Mouse (Mus musculus) megakaryocyte-erythroid progenitor cell, adult 5-6 weeks (primary cell): ENCODE data around the gene Kin. TPM values are rescaled to one million over a fixed set of nuclear protein-coding genes. Genes with fewer than 3 reads are reported as not detected.

Source experiments
- ATAC-seq: replicated peaks from 2 replicates; pipeline ENCODE4 v1.8.0; 2016; ENCODE audit warnings: mild to moderate bottlenecking, inconsistent platforms; ENCODE audit not compliant: severe bottlenecking, poor library complexity, low FRiP score, low TSS enrichment
- total RNA-seq, 2 experiments: library from RNA; stranded (forward) in 1 of 2; stranded (reverse) in 1 of 2; fragments of 200-1000, 215-1000 nt in 1 of 2; fragments of >200 nt in 1 of 2; fragmentation: Nextera tagmentation in 1 of 2; gene quantifications; 2 replicates each; pipeline ENCODE4 v1.2.3; 2014 to 2017

The Kin gene
- total RNA-seq (2014; fragmentation: Nextera tagmentation) (34.0 and 41.8 TPM in 2 replicates), total RNA-seq (2017) (22.2 and 41.9 TPM in 2 replicates)

DNA sequence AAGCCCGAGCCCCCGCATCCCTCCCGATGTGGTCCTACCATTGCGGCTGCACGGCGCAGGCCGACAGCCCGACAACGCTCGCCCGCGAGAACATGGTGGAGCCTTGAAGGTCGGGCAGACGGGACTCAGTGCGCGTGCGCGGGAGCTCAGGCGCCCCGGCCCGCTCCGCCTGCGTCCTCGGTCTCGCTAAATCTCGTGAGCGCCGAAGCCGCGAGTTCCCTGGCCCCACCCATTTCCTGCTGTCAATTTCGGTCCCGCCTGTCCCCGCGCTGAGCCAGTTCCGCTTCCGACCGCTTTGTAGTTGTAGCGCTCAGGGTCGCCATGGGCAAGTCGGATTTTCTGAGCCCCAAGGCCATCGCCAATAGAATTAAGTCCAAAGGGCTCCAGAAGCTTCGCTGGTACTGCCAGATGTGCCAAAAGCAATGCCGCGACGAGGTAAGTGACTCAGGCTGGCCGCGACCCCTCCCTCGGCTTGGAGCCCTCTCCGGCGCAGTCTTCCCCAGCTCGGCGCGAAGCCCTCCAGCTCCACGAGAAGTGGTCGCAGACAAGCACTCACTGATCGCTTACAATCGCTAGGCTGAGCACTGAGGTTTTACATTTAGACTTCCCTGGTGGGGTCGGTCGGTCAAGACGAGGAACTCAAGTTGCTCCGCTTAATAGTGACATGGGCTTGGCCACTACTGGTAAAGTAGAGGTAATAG, at the start of gene Kin, which contains the start of gene Atp5c1:
Gene Kin, plus strand, starts transcription at position 284 of the 701 bp plus-strand sequence.
Gene Atp5c1, minus strand, starts transcription at position 201 of the 701 bp plus-strand sequence.
- peak; percentile 93 for ATAC-seq

DNA sequence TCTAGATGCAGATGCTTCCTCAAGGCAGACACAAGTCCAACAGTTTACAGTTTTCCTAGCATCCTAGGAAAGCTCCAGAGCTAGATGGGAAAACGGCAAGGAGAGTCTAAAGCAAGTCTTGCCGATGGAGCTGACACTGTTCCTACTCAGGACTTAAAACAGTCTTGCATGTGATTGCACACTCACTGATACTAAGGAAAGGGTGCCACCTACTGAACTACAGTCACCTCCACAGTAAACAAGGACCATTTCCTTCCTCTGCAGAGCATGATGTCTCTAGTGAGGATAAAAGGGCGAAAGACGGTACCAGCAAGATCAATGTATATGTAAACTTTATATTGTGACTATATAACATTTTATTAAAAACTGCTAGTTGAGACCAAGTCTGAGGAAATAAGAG, 46.7 kb upstream of the Kin start:
- ATAC-seq = 0 out of 2 replicates have a peak, but pooled peaks have one; percentile 63

DNA sequence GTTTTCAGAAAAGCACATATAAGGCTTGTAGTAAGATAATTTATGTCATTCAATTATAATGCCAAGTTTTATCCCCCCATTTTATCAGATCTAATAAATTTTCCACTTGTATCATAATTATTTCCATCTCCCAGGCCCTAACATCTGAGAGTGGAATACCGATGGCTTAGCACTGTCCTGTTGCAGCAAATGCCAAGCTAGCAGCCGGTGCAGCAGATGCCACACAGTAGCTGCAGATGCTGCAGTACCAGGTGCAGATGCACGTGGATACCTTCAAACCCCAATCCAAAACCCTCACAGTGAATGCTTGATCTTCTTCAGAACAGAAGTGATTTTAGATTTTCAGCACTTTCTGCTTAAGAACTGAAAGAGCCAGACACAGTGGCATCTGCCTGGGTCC, 45.4 kb upstream of the Kin start:
- no peak for ATAC-seq

DNA sequence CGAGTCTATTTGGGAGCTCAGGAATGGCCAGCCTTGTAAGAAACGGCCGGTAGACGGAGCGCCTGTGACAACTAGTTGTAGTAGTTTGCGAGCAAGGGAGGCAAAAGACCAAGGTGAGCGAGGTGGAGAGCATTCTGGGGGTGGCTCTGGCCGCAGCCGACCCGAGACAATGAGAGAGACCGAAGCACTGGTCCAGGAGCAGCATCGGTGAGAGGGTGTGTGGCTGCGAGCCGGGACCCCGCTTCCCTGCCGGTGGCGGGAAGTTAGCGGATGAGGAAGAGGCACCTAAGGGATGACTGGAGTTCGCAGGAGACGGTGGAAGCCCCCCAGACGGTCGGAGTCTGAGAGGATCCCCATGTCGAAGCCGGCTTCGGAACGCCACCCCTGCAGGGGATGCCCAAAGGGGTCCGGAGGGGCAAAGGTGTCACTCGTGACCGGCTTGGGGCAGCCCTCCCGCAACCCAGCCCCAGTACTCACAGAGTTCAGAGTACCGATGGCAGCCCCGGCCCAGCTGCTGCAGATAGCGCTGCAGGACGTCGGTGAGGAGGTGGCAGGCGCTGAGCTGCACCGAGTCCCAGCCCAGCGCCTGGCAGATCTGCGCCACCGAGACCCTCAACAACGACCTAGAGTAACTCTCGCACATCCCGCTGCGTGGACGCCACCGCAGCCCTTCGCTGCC, 32.5 kb upstream of the Kin start:
- ATAC-seq = peak; percentile 55

DNA sequence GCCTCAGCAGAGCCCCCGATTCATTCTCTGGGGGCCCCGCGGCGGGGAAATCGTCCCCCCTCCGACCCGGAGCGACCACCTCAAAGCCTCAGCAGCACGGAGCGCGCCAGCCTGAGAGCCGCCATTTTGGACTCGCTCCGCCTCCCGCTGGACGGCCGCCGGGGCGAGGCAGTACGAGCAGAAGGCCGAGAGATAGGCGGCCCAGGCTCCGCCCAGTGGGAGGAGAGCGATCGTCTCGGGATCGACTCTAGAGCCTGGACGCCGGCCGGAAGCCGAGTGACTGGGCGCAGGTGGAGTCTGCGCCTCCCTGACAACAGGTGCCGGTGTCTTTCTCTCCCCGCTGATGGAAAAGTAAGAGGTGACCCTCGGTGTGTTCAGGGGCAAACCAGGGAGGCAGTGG, 31.9 kb upstream of the Kin start, which contains the start of gene Taf3:
Gene Taf3, minus strand, starts transcription at position 136 of the 400 bp plus-strand sequence.
- ATAC-seq = peak; percentile 86

DNA sequence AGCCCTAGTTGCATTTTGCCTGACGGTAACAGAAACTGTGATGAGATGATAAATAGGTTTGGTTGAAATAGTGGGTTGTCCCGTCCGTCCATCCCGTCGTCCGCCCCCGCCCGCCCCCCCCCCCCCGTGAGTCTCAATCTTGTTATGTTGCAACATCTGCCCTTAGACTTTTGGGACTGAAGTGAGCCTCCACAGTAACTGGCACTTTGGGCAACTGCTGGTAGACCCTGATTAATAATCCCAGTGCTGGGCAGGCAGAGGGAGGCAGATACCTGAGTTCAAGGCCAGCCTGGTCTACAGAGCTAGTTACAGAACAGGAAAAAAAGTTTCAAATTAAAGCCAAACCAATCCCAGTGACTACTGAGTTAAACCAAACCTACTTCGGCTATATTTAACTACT, 30.9 kb upstream of the Kin start:
- ATAC-seq = peak; percentile 25; the same call in 1 of the 2 replicates

DNA sequence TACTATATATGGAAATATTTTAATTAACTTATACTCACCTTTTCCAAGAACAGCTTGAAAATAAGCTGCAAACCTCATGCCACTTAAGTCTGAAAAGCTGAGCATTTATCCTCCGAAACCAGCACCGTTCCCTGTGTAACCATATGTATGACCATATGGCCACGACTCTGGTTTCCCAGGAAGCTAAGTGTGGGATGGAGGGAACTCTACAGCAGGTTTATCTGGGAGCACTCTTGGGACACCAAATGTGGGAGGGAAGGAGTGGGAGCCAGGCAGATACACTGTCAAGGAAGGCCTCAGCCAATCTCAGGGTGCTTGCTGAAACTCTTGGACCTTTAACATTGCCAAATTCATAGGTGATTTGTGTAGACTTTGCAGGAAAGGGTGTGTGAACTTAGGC, 29.5 kb upstream of the Kin start:
- ATAC-seq = no peak

DNA sequence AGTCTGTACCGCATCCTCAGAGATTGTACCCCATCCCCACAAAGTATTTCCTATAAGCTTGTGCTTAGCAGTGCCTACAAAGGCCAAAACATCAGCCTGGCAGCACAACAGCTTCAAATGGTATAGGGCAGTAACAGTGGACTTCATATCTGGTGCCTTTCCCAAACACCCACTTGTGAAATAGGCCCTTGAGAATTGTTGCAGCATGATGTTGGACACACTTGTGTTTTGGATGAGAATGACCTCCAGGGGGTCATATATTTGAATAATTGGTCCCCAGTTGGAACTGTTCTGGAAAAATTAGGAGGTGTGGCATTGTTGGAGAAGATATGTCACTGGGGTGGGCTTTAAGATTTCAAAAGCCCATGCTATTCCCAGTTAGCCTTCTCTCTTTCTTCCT, 28.4 kb upstream of the Kin start:
- no peak for ATAC-seq

DNA sequence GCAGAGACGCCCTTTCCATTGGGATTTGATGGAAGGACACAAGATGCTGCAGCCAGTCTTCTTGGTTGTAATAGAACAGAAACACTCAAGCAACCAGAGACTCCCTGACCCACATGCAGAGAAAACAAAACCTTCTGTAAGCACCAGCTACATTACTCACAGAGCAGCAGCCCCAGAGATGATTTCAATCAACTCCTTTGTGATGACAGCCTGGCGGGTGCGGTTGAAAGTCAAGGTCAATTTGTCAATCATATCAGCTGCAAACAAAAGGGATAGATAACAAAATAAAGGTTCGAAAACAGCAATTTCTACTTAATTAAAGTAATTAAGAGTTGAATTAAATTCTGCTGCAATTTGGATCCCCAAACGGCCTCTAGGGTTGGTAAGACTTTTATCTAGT, 21.6 kb upstream of the Kin start:
- ATAC-seq = no peak

DNA sequence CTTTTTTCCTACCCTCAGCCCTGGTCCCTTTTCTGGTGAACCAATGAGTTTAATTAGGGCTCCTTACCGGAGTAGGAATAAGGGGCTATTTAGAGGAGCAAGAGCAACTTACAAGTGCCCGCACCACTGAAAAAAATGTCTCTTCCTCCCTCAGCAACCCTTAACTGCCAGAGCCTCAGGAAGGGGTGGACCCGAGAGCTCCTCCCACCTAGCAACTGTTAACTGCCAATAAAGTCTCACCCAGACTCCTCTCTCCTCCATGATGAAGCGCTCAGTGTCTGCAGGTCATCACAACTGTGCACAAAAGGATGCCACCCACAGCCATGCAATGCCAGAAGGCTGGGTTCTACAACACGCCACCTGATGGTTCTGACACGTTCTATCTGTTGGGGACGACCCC, 8.6 kb upstream of the Kin start:
- peak; percentile 31; the same call in 1 of the 2 replicates for ATAC-seq

DNA sequence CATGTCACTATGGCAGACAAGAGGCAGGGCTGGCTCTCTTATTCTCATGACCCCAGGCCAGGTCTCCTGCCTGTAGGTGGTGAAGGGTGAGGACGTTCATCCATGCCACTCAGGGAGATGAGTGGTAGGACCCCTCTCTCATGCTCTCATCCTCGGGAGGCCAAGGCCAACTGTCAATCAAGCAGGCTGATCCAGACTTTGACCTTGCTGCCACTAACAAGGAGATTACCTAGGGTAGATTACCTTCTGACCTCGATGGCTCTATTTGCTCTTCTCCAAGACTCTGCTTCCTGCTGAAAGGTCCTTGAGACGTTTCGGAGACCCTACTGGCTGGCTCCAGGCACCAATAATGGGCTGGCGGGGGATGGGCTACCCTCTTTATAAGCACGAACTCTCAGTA, 5.9 kb upstream of the Kin start:
- ATAC-seq = no peak

DNA sequence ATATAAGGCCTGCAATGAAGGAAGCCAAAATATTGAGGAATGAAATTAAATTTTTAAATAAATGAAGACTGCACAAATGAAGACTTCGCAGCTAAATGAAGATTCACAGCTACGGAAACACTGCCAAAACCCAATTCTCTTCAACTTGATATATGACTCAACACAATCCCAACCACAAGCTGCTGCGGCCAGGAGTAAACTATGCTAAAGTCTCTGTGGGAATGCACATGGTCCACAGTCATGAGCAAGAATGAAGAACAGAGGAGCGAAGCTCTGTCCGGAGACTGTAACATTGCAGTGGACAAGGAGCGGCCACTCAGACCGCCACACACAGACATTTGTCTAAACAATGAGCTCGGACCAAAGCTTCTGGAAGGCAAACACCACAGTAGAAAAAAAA, 3.7 kb upstream of the Kin start:
- no peak for ATAC-seq

DNA sequence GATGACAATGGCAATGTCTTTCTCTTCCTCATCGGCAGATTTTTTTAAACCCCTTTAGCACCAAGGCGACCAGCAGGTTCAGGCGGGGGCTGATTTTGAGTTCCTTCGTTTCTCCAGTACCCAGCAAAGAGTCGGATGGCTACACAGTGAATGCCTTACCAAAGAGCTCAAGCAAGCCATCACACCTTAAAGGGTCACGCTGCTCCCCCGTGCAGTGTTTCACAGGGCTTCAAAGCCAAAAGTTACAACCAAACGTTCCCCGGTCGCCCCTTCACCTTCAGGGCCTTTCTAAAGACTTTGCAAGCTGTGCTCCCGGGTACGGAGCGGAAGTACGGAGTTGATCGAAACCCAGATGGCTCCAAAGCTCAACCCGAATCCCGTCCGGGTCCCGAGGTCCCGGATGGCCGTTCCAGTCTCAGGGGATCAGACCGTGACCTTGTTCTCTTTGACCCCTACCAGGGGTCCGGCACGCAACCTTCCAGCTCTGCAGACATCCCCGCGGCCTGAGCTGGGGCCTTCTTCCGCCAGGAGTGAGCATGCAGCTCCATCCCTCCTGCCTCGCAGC, 566 bp upstream of the Kin start:
- ATAC-seq = no peak; the same call in 1 of the 2 replicates

DNA sequence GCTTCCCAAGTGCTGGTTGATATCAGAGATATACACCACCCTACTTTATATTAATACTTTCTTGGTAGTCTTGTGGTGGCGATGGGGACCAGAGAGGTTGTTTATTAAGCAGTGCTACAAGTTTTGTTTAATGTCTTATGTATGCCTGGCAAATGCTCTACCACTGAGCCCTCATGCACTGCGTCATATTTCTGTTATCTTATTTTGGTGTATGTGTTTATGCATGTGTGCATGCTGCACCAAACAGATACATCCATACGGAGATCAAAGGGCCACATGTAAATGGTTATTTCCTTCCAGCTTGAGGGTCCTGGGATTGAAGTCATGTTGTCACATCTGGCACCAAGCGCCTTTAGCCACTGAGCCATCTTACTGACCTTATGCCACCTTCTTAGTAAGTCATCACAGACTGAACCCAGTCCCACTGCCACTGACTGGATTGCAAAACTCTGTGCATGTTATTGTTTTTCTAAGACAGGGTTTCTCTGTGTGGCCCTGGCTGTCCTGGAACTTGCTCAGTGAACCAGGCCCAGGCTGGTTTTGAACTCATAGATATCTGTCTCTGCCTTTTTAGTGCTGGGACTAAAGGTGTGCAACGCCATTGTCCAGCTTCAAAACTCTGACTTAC, 1.2 kb downstream of the Kin start:
- peak; percentile 49 for ATAC-seq

DNA sequence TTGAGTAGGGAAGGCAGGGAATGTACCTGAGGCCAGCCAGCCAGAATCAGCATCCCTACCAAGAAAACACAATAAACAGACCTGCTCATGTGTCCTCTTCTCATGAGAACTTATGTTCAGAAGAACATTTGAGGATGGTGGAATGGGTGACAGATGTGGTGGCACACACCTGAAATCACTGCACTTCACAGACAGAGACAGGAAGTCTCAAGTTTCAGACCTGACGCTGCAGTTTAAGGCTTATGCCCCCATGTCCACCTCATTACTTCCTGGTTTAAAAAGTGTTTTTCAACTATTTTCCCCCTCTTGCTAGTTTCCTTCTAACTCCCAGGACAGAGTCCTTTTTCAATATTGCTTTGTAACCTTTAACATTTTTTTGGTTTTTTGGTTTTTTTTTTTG, 2.3 kb downstream of the Kin start:
- no peak for ATAC-seq

DNA sequence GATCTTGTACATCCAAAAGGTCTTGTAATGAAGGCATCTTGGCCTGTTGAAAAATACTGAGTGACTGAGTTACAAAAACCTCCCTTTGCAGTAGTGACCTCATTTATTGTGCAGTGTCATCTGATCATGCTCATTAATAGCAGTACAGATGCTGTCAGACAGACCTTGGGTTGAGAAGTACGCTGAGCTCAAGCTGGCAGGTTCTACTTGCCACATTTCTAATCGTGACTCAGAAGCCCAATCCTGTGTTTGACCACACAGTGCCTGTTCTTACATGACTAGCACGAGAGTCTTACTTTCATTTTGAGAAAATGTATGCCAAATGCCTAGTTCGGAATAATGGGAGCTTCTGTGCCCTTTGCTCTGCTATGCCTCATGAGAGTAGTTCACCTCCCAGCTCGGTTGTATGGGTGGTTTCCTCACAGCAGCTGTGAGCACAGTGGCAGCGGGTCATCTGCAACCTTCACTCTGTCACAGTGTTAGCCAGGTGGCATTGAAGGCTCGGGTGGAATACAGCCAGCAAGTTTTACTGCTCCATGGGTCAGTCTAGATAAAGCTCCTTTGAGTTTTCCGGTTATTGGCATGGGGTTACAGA, 7.0 kb downstream of the Kin start:
- ATAC-seq = no peak

DNA sequence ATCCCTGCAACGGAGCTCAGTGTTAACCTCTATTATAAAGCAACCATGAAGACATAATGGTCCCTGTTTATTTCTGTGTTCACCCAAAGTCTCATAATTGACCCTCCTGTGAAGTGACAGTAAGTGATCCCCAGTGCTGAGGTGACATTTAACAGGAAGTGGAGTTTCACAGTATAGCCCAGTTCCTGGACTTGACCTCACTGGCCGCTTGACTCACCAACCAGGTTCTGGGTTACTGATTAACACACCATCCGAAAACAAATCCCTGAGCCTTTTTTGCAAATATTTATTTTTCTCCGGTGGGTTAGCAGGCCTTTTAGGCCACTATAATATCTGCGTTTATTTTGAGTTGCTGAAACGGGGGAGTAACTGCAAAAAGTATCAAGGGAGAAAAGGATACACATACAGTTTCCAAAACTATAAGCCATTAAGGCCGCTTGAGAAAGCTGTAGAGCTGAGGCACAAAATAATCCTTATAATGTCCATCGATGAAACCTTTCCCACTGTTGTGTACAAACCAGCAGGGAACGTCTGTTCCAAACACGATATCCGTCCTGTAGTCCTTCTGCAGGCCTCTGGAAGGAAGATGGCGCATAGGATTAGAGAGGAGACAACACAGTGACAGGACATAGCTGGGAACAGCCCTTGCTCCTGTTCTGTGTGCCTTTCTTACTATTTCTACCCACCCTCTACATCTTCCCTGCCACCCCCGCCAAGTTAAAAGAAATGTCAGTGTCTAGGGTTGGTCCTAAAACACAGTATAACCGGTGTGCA, 14.1 kb downstream of the Kin start:
- no peak for ATAC-seq

DNA sequence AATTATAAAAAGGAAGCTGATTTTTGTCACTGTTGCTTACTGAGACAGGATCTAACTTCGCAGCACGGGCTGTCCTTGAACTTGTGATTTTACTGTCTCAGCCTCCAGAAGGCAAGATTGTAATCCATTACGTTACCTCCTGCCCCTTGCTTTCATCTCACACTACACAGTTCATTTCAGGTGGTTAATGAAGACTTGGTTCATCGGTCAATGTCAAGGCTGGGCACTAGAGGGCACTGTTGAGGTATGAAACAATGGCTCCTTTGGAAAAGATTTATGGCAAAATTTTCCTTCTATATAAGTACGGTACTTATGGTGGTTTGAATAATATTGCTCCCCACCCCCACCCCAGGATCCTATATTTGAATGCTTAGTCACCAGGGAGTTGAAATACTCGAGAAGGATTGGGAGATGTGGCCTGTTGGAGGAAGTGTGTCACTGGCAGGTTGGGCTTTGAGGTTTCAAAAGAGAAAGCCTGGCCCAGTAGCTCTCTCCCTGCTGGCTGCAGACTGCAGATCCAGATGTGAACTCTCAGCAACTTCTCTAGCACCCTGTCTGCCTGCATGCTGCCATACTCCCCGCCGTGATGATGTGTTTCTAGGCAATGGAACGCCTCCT, 18.3 kb downstream of the Kin start:
- peak; percentile 56; the same call in 1 of the 2 replicates for ATAC-seq

DNA sequence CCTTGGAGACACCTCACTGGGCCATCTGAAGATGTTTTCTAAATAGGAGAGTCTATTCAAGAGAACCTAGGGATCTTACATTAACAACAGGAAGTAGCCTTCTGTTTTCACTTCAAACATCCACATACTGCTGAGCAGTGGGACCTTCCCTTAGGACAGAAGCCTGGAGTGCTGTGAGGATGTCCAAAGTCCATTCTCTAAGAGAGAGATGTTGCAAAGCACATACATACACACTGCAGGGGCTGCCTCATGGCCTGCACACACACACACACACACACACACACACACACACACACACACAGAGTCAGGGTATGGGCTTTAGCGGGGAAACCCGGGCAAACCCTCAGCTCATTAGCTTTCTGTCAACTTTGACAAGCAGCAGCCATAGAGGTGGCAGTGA, 20.1 kb downstream of the Kin start:
- no peak for ATAC-seq
